Mouse (Mus musculus) gastrocnemius, postnatal 14 days (tissue): ENCODE data around the gene Slc6a3. TPM values are rescaled to one million over a fixed set of nuclear protein-coding genes. Genes with fewer than 3 reads are reported as not detected.
A peak's percentile ranks its signal among the peaks of the same experiment; 100 is the strongest.

Source experiments
- DNase-seq: peaks from one replicate; pipeline ENCODE4 v3.0.0; 2021; ENCODE audit warnings: mixed read lengths
- intact Hi-C: fragments of 180-260 bp; cut with DNase I; formaldehyde crosslinking; loops from one replicate; pipeline ENCODE4 v1.15.1; 2025; ENCODE audit warnings: low total_unique reads
- long read RNA-seq, 2 experiments: library from polyadenylated mRNA; stranded (forward); transcript quantifications; one replicate each; pipeline ENCODE4 v2.0.0; 2021
- total RNA-seq, 2 experiments: library from RNA; stranded (reverse); gene quantifications; 2 replicates each; pipeline ENCODE4 v1.2.3; 2021

Slc6a3 gene
- total RNA-seq, result not detected
- long read RNA-seq, experiment 1, result 0 reads
- long read RNA-seq, experiment 2, result 0 reads

DNA sequence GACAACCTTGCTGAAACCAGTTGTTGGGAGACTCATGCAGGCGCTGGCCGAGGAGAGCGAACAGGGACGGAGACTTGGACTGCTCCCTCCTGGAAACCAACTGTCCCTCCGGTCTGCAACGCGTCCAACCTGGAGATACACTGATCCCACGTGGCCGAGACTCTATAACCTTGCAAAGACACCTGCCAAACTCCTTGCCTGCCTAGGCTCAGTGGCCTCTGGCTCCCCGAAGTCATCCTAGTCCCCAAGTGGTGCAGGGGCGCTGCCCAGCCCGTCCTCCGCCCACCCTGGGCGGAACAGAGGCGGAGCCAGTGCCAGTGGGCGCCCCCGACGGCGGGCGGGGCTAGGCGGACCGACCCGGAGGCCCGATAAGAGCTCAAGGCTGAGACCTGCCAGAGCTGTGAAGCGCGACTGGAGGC, at the start of gene Slc6a3:
Slc6a3 (plus strand) TSS at position 345 of the 419 bp plus-strand sequence.
- intact Hi-C loops, result no loop called here
- DNase-seq, result no peak

DNA sequence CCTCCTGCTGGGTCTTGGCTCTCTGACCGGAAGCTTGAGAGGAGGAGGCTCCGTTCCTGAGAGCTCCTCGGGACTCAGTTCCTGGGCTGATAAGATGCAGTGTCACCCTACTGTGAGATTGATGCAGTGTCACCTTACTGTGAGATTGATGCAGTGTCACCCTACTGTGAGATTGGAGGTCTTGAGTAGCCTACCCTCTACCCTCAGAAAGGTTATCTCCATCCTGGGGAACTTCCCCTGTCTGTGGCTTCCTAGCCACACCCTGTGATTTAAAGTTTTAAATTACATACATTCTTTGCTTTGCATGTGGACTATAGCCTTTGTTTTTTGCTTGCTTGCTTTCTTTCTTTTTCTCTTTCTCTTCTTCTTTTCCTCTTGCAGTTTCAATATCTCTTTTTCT, 48.4 kb upstream of the Slc6a3 start:
- DNase-seq, result no peak
- intact Hi-C loops, result no loop called here

GRCm38 (mm10) chr13:73488707-73489106, 47.8 kb upstream of the Slc6a3 start:
- intact Hi-C loops, result no loop called here
- no peak for DNase-seq

GRCm38 (mm10) chr13:73489986-73490385, 46.6 kb upstream of the Slc6a3 start:
- no peak for DNase-seq
- intact Hi-C loops, result no loop called here

GRCm38 (mm10) chr13:73490564-73491170, 45.9 kb upstream of the Slc6a3 start:
- no peak for DNase-seq

GRCm38 (mm10) chr13:73493183-73493582, 43.4 kb upstream of the Slc6a3 start:
- intact Hi-C loops, result no loop called here
- no peak for DNase-seq

More at GRCm38 (mm10) chr13:73490564-73491170, 45.9 kb upstream of the Slc6a3 start:
- intact Hi-C loops, result no loop called here

- intact Hi-C loops, result no loop called here
Measured at GRCm38 (mm10) chr13:73494528-73494927, 42.0 kb upstream of the Slc6a3 start.

GRCm38 (mm10) chr13:73496137-73496536, 40.4 kb upstream of the Slc6a3 start:
- intact Hi-C loops, result no loop called here
- DNase-seq, result no peak

More at GRCm38 (mm10) chr13:73494528-73494927, 42.0 kb upstream of the Slc6a3 start:
- no peak for DNase-seq

GRCm38 (mm10) chr13:73499893-73500604, 36.5 kb upstream of the Slc6a3 start:
- intact Hi-C loops, result loop anchor here (5.0 kb wide), 1 partner anchor 33 kb away; the partner anchor contains the start of gene Lpcat1

DNA sequence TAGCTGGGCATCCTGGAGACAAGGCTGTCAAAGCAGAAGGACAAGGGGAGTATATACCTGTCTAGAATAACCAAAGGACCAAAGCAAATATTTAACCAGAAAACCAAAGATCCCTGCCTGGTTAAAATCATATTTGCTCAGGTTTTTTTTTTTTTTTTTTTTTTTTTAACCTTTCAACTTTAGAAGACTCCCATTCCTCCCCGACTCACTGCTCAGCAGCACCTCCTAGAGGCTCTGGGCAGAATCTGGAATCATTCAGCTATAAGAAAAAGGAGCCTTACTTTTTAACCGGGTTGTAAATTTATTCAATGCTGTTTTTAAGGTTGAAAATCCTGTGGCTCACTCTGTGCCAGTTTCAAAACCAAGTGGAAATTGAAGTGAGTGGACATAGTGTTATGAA, 33.8 kb upstream of the Slc6a3 start:
- intact Hi-C loops, result loop anchor here (5.0 kb wide), 1 partner anchor 35 kb away; the partner anchor contains the start of gene Lpcat1
- DNase-seq, result no peak

More at GRCm38 (mm10) chr13:73499893-73500604, 36.5 kb upstream of the Slc6a3 start:
- no peak for DNase-seq

GRCm38 (mm10) chr13:73505686-73506467, 30.7 kb upstream of the Slc6a3 start:
- intact Hi-C loops, result loop anchor here (2.0 kb wide), 1 partner anchor 79 kb away; no protein-coding TSS in a partner anchor
- peak; percentile 70 for DNase-seq

DNA sequence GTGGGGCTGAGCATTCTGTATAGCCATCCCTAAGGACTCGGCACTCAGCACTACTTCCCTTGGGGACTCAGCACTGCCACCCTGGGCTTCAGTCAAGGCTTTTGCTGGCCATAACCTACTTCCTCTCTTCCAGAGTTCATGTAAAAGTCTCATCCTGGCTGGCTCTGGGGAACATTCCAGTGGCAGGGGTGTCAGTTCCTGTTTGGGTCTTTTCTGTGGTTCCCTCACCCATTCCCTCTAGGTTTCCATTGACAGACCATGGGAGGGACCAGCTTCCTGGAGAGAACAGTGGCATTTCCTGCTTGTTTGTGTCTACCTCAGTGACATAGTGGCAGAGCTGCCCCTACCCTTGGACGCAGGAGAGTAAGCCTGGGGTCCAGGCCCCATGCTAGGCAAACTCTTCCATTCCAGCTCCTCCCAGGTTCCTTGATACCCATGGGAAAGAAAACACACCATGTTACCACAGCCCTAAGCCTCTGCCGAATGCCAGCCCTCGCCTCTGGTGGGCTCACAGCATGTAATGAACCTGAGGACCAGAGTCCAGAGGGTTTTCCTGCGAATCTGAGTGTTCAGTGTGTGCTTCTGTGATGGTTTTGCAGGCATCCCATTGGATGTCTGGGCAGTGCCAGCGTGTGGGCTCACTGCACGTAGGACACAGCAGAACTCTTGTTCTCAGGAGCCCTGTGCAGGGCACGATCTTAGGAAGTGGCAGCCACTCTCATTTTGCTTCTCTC, 27.6 kb upstream of the Slc6a3 start:
- intact Hi-C loops, result no loop called here
- DNase-seq, result no peak

DNA sequence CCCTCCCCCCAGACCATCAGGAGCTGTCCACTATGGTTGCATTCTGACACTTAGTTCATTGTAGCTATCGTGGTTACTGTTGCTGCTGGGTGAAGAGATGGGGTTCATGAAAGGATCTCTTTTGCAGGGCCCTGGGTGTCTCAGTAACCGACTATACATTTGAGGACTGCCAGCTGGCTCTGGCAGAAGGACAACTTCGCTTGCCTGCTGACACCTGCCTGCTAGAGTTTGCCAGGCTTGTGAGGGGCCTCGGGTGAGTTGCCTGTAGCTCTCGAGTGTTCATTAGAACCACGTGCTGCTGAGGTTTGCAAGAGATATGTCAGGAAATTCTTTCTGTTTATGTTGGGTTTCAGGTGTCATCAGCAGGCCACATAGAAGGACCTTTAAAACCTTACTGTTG, 26.7 kb upstream of the Slc6a3 start:
- intact Hi-C loops, result loop anchor here (5.0 kb wide), 2 partner anchors 112 to 182 kb away; no protein-coding TSS in a partner anchor
- no peak for DNase-seq

DNA sequence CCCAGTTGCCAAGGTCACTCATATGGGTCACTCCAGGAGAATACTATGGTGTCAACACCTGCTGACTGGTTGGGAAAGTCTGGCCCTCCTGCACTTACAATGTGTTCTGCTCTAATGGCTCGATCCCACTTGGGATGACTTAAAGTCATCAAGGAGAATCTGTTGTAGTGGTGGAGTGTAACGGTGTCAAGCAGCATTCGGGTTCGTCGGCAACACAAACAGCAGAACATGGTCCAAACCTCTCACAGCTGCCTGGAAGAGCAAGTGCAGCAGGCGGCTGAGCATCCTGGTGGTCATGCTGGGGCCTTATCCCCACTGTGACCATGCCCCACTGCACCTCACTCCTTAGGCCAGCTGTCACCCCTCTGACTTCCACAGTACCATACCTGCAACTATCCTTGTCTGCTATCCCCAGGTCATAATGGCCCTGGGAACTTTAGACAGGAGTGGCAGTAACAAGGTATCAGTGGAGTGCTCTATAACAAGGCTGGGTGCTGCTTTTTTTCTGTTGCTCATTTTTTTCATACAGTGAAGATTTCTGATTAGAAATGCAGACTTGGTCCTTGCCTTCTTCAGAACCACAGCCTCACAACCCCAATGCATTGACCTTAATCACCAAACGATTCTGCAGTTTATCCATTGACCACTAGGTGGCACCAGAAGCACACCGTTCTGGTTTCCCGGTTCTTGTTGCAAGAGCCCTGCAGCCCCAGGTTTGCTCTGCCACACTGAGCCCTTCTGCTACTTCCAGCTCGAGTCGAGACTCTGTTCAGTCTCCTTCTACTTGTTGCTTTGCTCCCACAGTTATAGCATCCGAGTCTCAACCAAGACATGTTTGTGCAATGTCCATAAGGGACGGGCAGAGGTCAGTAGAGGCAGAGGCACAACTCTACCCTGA, 23.5 kb upstream of the Slc6a3 start:
- intact Hi-C loops, result loop anchor here (5.0 kb wide), 2 partner anchors 109 to 179 kb away; no protein-coding TSS in a partner anchor
- peak; percentile 63 for DNase-seq

DNA sequence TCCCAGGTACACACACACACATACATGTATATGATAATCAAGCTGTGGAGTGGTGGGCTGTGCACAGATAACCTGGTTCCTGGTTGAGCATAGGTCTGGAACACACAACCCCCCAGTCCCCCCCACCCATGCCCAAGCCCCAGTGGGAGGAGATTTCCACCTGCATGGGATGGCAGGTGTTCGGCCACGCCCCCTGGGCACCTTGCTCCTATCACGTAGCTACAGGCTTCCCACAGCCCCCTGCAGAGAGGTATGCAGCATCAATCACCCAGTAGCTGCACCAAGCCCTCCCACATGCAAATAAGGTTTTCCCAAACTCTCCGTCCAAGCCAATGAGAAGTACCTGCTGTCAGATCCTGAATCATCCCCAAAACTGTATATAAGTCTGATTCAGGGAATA, 19.7 kb upstream of the Slc6a3 start:
- DNase-seq, result no peak
- intact Hi-C loops, result no loop called here

GRCm38 (mm10) chr13:73533716-73534115, 2.8 kb upstream of the Slc6a3 start:
- DNase-seq, result no peak
- intact Hi-C loops, result no loop called here

GRCm38 (mm10) chr13:73535287-73535686, 1.3 kb upstream of the Slc6a3 start:
- DNase-seq, result no peak
- intact Hi-C loops, result no loop called here

- DNase-seq, result no peak
- intact Hi-C loops, result no loop called here
Measured at GRCm38 (mm10) chr13:73536824-73537223, 277 bp downstream of the Slc6a3 start.
